Mouse (Mus musculus): ENCODE data around the gene Fam174b. TPM values are rescaled to one million over a fixed set of nuclear protein-coding genes. Genes with fewer than 3 reads are reported as not detected.

Fam174b gene
- 17.6 and 24.4 TPM in 2 replicates for polyA plus RNA-seq (2012; rRNA removed)

DNA sequence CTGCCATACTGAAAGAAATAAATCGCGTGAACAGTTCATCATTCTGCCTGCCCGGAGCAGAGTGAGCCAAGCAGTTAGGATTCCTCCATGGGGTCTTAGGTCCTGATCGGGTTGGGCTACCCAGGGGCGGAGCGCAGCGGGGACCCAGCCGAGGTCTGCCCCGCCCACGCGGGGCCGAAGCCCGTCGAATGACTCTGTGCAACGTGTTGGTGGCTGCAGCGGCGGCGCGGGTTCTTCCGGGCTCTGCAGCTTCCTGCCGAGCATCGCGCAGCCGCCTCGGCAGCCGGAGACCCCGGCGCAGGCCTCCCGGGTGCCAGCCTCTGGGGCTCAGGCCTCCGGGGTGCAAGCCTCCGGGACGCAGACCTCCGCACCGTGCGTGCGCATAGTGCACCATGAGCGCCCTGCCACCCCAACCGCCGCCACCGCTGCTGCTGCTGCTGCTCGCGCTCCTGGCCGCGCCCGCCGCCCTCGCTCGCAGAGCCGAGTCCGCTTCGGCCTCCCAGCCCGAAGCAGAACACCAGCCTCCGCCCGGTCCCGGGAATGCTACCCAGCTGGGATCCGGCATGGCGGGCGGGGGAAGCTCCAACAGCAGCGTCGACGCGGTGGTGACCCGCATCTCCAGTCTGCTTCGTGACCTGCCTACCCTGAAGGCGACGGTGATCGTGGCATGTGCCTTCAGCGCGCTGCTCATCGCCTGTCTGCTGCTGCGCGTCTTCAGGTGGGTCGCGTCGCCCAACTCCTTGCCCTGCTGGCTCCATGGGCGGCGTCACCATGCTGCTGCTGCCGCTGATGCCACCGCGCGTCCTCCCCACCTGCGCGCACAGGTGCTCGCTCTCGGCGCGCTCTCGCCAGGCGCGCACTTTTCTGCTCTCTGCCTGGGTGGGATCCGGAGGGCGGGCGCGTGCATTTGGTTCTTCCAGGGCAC, at the start of gene Fam174b:
Fam174b (plus strand) TSS at position 192 of the 925 bp plus-strand sequence.
- H3K27me3 ChIP-seq (ENCODE audit: control insufficient read depth, insufficient read depth, low read length) = no peaks in the 10 kb centered on the region
- peak within 1 kb of the TSS; percentile 66 for H3K4me3 ChIP-seq (ENCODE audit: low read depth, low read length)
- no peaks in the 10 kb centered on the region for H3K36me3 ChIP-seq (ENCODE audit: control insufficient read depth, insufficient read depth, low read length)
- TF ChIP-seq POLR2A (IDR thresholded peaks at IDR 0.05; ENCODE audit: low read depth, low read length) = no peak
- no peak for TF ChIP-seq CTCF (IDR thresholded peaks at IDR 0.05; ENCODE audit: extremely low read depth, insufficient read length, insufficient replicate concordance, low read depth, low read length)
- H3K27ac ChIP-seq (ENCODE audit: insufficient read depth, low read depth, low read length) = peak within 1 kb of the TSS; percentile 0; the same call in 1 of the 2 replicates
- WGBS = under 1% methylated on average over 94 of the region's 94 CpGs
- H3K4me1 ChIP-seq (ENCODE audit: control insufficient read depth, insufficient read depth, insufficient read length, low read length) = no peaks in the 10 kb centered on the region

DNA sequence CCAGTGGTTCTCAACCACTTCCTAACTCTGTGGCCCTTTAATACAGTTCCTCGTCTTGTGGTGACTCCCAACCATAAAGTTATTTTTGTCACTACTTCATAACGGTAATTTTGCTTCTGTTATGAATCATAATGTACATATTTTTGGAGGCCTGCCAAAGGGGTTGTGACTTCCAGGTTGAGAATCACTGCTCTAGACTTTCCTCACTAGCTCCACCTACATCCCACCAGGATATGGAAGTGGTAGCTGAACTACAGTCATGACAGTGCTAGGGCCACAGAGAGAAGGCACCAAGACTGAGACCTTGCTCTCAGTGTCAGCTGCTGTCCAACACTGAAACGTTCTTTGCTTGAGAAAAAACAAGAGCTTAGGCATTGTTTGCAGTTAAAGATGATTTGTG, 43.0 kb upstream of the Fam174b start:
- Histone ChIP-seq H3K27me3 (ENCODE audit: control insufficient read depth, insufficient read depth, low read length) (no peaks in the 10 kb centered on the region), H3K4me3 (ENCODE audit: low read depth, low read length) (no peak overlapping the region), H3K36me3 (ENCODE audit: control insufficient read depth, insufficient read depth, low read length) (no peaks in the 10 kb centered on the region), H3K4me1 (ENCODE audit: control insufficient read depth, insufficient read depth, insufficient read length, low read length) (no peaks in the 10 kb centered on the region), H3K27ac (ENCODE audit: insufficient read depth, low read depth, low read length) (no peak overlapping the region)
- TF ChIP-seq CTCF (IDR thresholded peaks at IDR 0.05; ENCODE audit: extremely low read depth, insufficient read length, insufficient replicate concordance, low read depth, low read length) = no peak
- TF ChIP-seq POLR2A (IDR thresholded peaks at IDR 0.05; ENCODE audit: low read depth, low read length) = no peak
- 12% methylated on average over 3 of the region's 3 CpGs for WGBS

- Histone ChIP-seq H3K36me3 (ENCODE audit: control insufficient read depth, insufficient read depth, low read length) (no peaks in the 10 kb centered on the region), H3K27me3 (ENCODE audit: control insufficient read depth, insufficient read depth, low read length) (no peaks in the 10 kb centered on the region), H3K4me1 (ENCODE audit: control insufficient read depth, insufficient read depth, insufficient read length, low read length) (no peaks in the 10 kb centered on the region), H3K4me3 (ENCODE audit: low read depth, low read length) (no peak overlapping the region), H3K27ac (ENCODE audit: insufficient read depth, low read depth, low read length) (no peak overlapping the region)
- no peak for TF ChIP-seq POLR2A (IDR thresholded peaks at IDR 0.05; ENCODE audit: low read depth, low read length)
- no peak for TF ChIP-seq CTCF (IDR thresholded peaks at IDR 0.05; ENCODE audit: extremely low read depth, insufficient read length, insufficient replicate concordance, low read depth, low read length)
Observed at GRCm38 (mm10) chr7:73704305-73704704, 35.8 kb upstream of the Fam174b start.

GRCm38 (mm10) chr7:73713506-73713905, 26.6 kb upstream of the Fam174b start:
- H3K36me3 ChIP-seq (ENCODE audit: control insufficient read depth, insufficient read depth, low read length) = no peaks in the 10 kb centered on the region
- WGBS = 90% methylated on average over 8 of the region's 8 CpGs
- H3K4me3 ChIP-seq (ENCODE audit: low read depth, low read length) = no peak overlapping the region
- no peaks in the 10 kb centered on the region for H3K4me1 ChIP-seq (ENCODE audit: control insufficient read depth, insufficient read depth, insufficient read length, low read length)
- TF ChIP-seq CTCF (IDR thresholded peaks at IDR 0.05; ENCODE audit: extremely low read depth, insufficient read length, insufficient replicate concordance, low read depth, low read length) (no peak), POLR2A (IDR thresholded peaks at IDR 0.05; ENCODE audit: low read depth, low read length) (no peak)
- no peak overlapping the region for H3K27ac ChIP-seq (ENCODE audit: insufficient read depth, low read depth, low read length)
- no peaks in the 10 kb centered on the region for H3K27me3 ChIP-seq (ENCODE audit: control insufficient read depth, insufficient read depth, low read length)

- Histone ChIP-seq H3K27ac (ENCODE audit: insufficient read depth, low read depth, low read length) (no peak overlapping the region), H3K4me3 (ENCODE audit: low read depth, low read length) (no peak overlapping the region), H3K4me1 (ENCODE audit: control insufficient read depth, insufficient read depth, insufficient read length, low read length) (no peaks in the 10 kb centered on the region), H3K27me3 (ENCODE audit: control insufficient read depth, insufficient read depth, low read length) (no peaks in the 10 kb centered on the region), H3K36me3 (ENCODE audit: control insufficient read depth, insufficient read depth, low read length) (no peaks in the 10 kb centered on the region)
- WGBS = 76% methylated on average over 15 of the region's 15 CpGs
- TF ChIP-seq POLR2A (IDR thresholded peaks at IDR 0.05; ENCODE audit: low read depth, low read length) = no peak
- TF ChIP-seq CTCF (IDR thresholded peaks at IDR 0.05; ENCODE audit: extremely low read depth, insufficient read length, insufficient replicate concordance, low read depth, low read length) = no peak
Observed at GRCm38 (mm10) chr7:73715928-73716749, 24.0 kb upstream of the Fam174b start.

- H3K4me1 ChIP-seq (ENCODE audit: control insufficient read depth, insufficient read depth, insufficient read length, low read length) = no peaks in the 10 kb centered on the region
- no peak overlapping the region for H3K4me3 ChIP-seq (ENCODE audit: low read depth, low read length)
- no peaks in the 10 kb centered on the region for H3K36me3 ChIP-seq (ENCODE audit: control insufficient read depth, insufficient read depth, low read length)
- 77% methylated on average over 3 of the region's 3 CpGs for WGBS
- no peak overlapping the region; the same call in 1 of the 2 replicates for H3K27ac ChIP-seq (ENCODE audit: insufficient read depth, low read depth, low read length)
- TF ChIP-seq CTCF (IDR thresholded peaks at IDR 0.05; ENCODE audit: extremely low read depth, insufficient read length, insufficient replicate concordance, low read depth, low read length) (no peak), POLR2A (IDR thresholded peaks at IDR 0.05; ENCODE audit: low read depth, low read length) (no peak)
- no peaks in the 10 kb centered on the region for H3K27me3 ChIP-seq (ENCODE audit: control insufficient read depth, insufficient read depth, low read length)
Observed at GRCm38 (mm10) chr7:73716841-73717240, 23.3 kb upstream of the Fam174b start.

GRCm38 (mm10) chr7:73718031-73718430, 22.1 kb upstream of the Fam174b start:
- no peak for TF ChIP-seq CTCF (IDR thresholded peaks at IDR 0.05; ENCODE audit: extremely low read depth, insufficient read length, insufficient replicate concordance, low read depth, low read length)
- TF ChIP-seq POLR2A (IDR thresholded peaks at IDR 0.05; ENCODE audit: low read depth, low read length) = no peak
- H3K27ac ChIP-seq (ENCODE audit: insufficient read depth, low read depth, low read length) = peak overlapping the region; percentile 22; the same call in 1 of the 2 replicates

More at GRCm38 (mm10) chr7:73718031-73718430, 22.1 kb upstream of the Fam174b start:
- H3K4me3 ChIP-seq (ENCODE audit: low read depth, low read length) = no peak overlapping the region
- WGBS = 51% methylated on average over 10 of the region's 10 CpGs
- no peaks in the 10 kb centered on the region for H3K4me1 ChIP-seq (ENCODE audit: control insufficient read depth, insufficient read depth, insufficient read length, low read length)
- no peaks in the 10 kb centered on the region for H3K27me3 ChIP-seq (ENCODE audit: control insufficient read depth, insufficient read depth, low read length)
- H3K36me3 ChIP-seq (ENCODE audit: control insufficient read depth, insufficient read depth, low read length) = no peaks in the 10 kb centered on the region
